Mouse (Mus musculus) cortical plate, adult 2 months (tissue): ENCODE results near the gene Srr. TPM values are rescaled to one million over a fixed set of nuclear protein-coding genes. Genes with fewer than 3 reads are reported as not detected.

Experiments used
- H3K27ac ChIP-seq: fragments of 200-500 bp; 2 replicates; pipeline ENCODE4 v1.5.1; 2012; ENCODE audit warnings: low read length, control low read depth, inconsistent platforms; ENCODE audit not compliant: insufficient read depth
- H3K4me1 ChIP-seq: fragments of 200-500 bp; 2 replicates; pipeline ENCODE4 v1.6.1; 2011; ENCODE audit warnings: low read length; ENCODE audit not compliant: control insufficient read depth, insufficient read depth
- H3K4me3 ChIP-seq: fragments of 200-500 bp; 2 replicates; pipeline ENCODE4 v1.5.1; 2011; ENCODE audit warnings: mild to moderate bottlenecking, low read length, control low read depth; ENCODE audit not compliant: insufficient read depth
- CTCF ChIP-seq: fragments of 200-500 bp; IDR thresholded peaks from 2 replicates; pipeline ENCODE4 v1.5.1; 2011; ENCODE audit warnings: mild to moderate bottlenecking, control low read depth, low read length; ENCODE audit not compliant: insufficient read depth; ENCODE audit errors: extremely low read depth
- POLR2A ChIP-seq: fragments of 200-500 bp; IDR thresholded peaks from 2 replicates; pipeline ENCODE4 v1.6.1; 2011; ENCODE audit warnings: mild to moderate bottlenecking, low read length, control low read depth; ENCODE audit not compliant: insufficient read depth; ENCODE audit errors: extremely low read depth
- polyA plus RNA-seq: library from polyadenylated mRNA; depleted of rRNA; stranded (reverse); fragments of >200 nt; gene quantifications from 2 replicates; pipeline ENCODE4 v1.2.3, GENCODE M21; 2012

Gene Srr
- polyA plus RNA-seq, 1 experiment = 62.7 TPM

DNA sequence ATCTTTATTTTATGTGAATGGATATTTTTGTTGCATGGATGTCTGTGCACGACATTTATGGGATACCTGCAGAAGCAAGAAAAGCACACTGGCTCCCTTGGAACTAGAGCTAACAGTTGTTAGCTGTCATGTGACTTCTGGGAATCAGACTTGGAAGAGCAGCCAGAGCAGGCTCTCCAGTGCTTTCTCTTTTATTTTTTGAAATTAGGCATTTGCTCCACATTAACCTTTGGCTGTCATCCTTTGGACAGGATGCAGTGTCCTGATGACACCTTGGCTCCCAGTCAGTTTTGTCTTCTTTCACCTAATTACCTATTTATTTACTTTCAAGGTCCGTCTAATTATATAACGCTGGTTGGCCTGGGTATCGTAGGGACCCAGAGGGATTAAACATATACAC, 31.1 kb downstream of the Srr start:
- H3K4me3 ChIP-seq = no peak overlapping the region
- H3K4me1 ChIP-seq = peaks cover 3% of the 10 kb centered on the region; the same call in 1 of the 2 replicates
- no peak for TF ChIP-seq POLR2A
- no peak for TF ChIP-seq CTCF
- H3K27ac ChIP-seq = 0 out of 2 replicates have a peak overlapping the region, but pooled peaks have one; percentile 3

DNA sequence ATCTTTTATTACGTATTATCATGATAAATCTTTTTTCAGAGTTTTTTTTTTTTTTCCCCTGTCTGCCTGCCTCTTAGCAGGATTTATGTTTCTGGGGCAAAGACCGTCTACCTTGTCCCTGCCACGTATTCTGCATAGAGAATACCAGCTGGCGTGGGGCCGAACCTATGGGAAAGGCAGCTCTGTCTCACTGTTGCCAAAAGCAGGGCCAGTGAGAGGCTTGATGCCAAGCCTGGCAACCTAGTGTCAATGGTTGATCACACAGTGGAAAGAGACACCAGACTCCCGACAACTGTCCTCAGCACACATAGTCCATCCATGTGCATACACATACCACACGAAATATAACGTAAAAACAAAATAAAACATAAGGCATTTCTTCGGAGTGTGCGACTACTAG, 42.6 kb downstream of the Srr start:
- H3K4me1 ChIP-seq = peaks cover 5% of the 10 kb centered on the region
- no peak overlapping the region for H3K4me3 ChIP-seq
- TF ChIP-seq POLR2A (no peak), CTCF (no peak)
- no peak overlapping the region for H3K27ac ChIP-seq

DNA sequence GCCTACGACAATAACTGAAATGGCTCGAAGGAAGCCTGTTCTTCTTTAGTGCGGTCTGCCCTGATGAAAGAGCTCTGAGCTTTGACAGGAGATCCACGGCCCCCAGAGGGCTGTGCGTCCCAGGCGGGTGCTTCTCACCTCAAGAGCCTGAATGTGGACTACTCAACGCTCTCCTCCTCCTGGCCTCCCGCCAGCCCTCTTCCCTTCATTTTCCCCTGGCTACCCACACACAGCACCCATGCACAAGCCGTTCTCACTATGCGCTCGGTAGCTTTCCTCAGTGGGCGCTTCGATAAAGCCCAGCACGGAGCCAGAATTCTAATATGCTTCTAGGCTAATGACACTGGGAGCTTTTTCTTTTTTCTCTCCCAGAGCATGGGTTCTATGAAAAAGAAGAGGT, 43.8 kb downstream of the Srr start:
- no peak for TF ChIP-seq CTCF
- no peak for TF ChIP-seq POLR2A
- no peak overlapping the region for H3K27ac ChIP-seq
- no peak overlapping the region for H3K4me3 ChIP-seq
- peaks cover 5% of the 10 kb centered on the region for H3K4me1 ChIP-seq

DNA sequence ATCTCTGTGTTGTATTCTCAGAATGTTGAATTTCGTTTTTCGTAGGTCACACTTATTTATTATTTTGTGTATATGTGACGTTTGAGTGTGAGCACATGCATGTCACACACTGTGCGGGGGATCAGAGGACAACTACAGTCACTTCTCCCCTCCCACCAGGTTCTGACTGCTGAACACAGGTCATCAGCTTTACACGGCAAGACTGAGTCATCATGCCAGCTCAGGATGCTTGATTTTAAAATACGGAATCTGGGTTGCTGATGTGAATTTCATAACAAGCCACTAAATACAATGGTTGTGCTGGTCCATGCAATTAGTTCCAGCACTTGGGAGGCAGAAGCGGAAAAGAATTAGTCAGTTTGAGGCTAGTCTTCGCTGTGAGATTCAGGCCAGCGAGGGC, 44.7 kb downstream of the Srr start:
- no peak overlapping the region for H3K4me3 ChIP-seq
- no peak for TF ChIP-seq POLR2A
- TF ChIP-seq CTCF = no peak
- peaks cover 7% of the 10 kb centered on the region for H3K4me1 ChIP-seq
- H3K27ac ChIP-seq = no peak overlapping the region

DNA sequence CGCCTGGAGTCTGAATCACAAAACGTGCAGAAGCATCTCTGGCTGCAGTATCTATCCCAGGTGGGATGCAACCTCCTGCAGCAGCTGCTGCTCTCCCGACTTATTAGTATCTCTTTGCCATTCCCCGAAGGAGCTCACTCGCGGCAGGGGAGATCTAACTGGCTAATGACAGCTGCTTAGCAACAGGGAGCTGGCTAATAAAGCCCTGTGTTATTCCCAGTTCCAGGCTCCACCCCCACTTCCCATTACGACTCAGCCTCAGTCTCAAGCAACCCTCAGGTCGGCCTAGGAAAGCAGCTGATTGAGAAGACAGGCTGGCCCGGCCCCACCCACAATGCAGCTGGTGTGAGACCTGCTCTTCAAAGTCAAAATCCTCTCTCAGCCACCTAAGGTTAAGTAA, 48.9 kb downstream of the Srr start:
- Histone ChIP-seq H3K4me3 (no peak overlapping the region), H3K27ac (peak overlapping the region; percentile 7; the same call in 1 of the 2 replicates), H3K4me1 (peaks cover 12% of the 10 kb centered on the region)
- peak; percentile 35; the same call in 1 of the 2 replicates for TF ChIP-seq POLR2A
- TF ChIP-seq CTCF = no peak

DNA sequence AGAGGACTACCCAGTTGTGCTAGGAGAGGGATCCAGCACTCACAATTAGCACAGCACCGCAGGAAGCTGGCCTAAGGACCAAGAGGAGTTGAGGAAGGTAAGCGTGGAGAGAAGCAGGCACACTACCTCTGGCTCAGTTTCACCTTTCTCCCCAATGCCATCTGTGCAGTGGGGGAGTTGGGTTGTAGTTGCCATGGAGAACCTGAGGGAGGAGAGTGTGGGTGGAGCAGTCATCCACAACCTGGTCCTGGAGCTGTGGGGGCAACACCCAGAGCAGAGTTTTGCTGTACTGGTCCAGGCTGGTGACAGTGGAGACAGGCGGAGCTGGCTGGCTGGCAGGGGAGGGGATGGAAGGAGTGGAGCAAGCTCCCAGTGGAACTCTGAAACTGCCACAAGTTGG, 51.1 kb downstream of the Srr start:
- Histone ChIP-seq H3K4me1 (peaks cover 14% of the 10 kb centered on the region), H3K4me3 (no peak overlapping the region), H3K27ac (peak overlapping the region; percentile 27; the same call in 1 of the 2 replicates)
- TF ChIP-seq CTCF (no peak), POLR2A (no peak)

DNA sequence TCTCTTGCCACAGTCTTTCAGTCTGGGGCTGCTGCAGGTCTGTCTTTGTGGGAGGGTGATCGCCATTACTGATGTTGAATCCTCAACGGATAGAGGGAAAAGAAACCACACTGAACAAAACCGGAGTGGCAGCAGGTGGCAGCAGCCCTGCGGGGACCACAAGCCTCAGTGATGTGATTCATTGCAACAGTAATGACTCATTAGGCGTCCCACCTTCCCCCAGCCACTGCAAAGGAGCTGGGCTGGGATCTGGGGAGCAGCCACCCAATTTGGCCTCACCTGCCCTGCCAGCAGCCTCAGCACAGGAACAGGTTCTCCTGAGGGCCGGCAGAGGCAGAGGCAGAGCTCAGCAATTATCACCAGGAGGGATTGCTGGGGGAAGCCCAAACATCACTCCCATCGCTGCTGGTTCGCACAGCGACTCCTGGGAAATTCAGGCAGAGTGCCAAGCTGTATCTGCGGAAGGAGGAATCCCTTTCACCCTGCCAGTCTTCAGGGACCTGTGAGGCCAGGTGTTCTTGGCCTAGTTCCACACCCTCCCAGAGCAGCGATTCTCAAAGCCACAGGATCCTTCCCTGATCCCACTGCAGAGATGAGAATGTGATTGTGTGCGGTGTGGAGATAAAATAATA, 54.6 kb downstream of the Srr start:
- H3K4me1 ChIP-seq = peaks cover 15% of the 10 kb centered on the region
- H3K4me3 ChIP-seq = no peak overlapping the region
- H3K27ac ChIP-seq = no peak overlapping the region
- TF ChIP-seq CTCF (peak; percentile 40), POLR2A (no peak)

DNA sequence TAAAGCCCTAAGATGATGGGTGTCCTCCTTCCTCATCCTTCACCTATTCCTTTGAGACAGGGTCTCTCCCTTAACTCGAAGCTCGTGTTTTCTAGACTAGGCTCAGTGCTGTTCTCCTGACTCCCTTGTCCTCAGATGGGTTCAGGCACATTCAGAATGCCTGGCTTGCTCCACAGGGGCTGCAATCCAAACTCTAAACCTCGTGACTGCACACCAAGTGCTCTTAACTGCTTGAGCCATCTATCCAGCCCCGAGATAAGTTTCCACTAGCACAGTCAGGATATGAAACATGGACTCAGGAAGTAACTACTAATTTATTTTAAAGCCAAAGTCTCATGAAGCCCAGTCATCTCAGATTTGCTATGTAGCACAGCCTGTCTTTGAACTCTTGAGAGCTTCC, 55.2 kb downstream of the Srr start:
- Histone ChIP-seq H3K4me1 (peaks cover 15% of the 10 kb centered on the region), H3K27ac (no peak overlapping the region), H3K4me3 (no peak overlapping the region)
- TF ChIP-seq CTCF = no peak
- TF ChIP-seq POLR2A = no peak

DNA sequence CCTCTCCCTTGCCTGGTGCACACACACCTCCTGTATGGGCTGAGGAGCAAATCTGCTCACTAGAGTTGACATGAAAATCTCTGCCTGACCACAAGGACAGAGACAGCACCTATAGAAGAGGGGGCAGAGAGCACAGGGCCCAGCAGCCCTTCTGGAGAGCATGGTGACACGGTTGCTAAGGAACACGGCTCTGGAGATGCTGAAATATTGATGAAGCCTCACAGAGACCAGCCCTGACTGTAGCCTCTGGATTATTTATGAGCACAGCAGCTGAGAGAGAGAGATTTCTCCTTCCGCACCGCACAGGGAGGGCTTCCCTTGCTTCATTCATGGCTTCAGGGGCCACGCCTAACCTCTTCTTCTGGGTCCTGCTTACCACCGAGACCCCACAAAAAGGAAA, 56.1 kb downstream of the Srr start:
- TF ChIP-seq CTCF (no peak), POLR2A (no peak)
- no peak overlapping the region for H3K4me3 ChIP-seq
- H3K4me1 ChIP-seq = peaks cover 11% of the 10 kb centered on the region
- H3K27ac ChIP-seq = no peak overlapping the region

DNA sequence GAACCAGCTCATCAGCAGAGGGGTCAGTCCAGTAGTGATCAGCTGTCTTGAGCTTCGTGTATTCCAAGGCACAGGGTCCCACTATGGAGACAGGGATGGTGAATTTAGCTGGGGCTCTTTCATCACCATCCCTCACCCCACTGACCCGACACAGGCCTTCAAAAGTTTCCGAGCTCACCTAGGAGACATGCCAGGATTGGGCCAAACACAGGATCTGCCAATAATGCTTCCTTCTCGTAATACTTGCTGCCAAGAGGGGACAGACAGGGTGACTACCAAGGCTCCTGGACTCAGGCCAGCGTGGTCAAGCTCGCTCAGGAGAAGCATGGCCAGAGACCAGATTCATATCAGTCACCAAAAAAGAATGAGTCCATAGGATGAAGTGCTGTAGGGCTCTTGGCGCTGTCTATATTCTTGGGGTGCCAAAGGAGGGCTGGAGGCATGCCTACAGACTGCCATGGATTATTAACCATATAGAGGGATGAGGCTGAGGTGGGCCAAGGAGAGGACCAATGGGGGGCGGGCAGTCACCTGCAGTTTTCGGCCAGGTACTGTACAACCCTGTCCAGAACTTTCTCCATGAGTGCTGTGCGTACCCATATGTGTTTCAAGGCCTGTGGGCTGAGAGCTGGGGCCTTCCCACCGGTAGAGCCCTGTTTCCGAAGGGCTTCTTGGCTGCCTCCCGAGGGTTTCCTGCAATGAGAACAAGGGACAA, 57.5 kb downstream of the Srr start:
- TF ChIP-seq POLR2A = no peak
- H3K27ac ChIP-seq = no peak overlapping the region

More for the DNA sequence above, 57.5 kb downstream of the Srr start:
- peaks cover 5% of the 10 kb centered on the region for H3K4me1 ChIP-seq
- H3K4me3 ChIP-seq = no peak overlapping the region
